Mouse (Mus musculus): ENCODE results near the gene Crtc1. TPM values are rescaled to one million over a fixed set of nuclear protein-coding genes. Genes with fewer than 3 reads are reported as not detected.

Gene Crtc1
- 113 and 155 TPM in 2 replicates for polyA plus RNA-seq (2021; fragmentation: Nextera tagmentation)
- long read RNA-seq, experiment 1, full-length matches to known transcripts: 2 of 58 reads
- long read RNA-seq, experiment 1, partial matches to known transcripts: 2 of 58 reads
- long read RNA-seq, experiment 1, other reads (novel, unspliced or antisense): 54 of 58 reads
- long read RNA-seq, experiment 2, full-length matches to known transcripts: 25 of 261 reads
- long read RNA-seq, experiment 2, partial matches to known transcripts: 13 of 261 reads
- long read RNA-seq, experiment 2, other reads (novel, unspliced or antisense): 223 of 261 reads

DNA sequence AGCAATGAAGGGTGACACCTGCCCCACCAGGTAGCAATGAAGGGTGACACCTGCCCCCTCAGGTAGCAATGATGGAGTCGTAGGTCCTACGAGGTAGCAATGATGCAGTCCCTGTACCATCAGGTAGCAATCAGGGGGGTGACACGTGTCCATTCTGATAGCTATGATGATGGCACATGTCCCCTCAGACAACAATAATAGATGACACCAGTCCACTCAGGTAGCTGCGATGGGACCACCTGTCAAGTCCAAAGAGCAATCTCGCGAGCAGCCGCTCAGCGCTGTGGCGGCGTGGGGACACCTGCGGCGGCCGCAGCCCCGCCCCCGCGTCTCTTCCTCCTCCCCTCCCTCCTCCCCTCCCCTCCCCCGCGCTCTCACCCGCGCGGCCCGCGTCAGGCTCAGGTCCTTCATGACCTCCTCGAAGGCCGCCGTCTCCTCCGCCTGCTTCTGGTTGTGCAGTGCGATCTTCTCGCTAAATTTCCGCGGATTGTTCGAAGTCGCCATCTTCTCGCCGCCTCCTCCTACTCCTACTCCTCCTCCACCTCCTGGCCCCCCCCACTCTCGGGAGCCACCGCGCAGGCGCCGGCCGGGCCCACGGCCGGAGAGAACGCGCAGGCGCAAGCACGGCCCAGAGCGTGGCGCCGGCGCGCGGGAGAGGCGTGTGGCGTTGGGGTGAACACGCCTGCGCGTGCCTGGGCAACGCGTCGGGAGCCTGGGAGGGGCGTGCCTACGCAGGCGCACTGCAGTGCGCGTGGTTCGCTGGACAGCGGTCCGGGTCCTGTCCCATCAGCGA, at the start of gene Crtc1:
TSS of gene Crtc1 (minus strand) at position 525 of the 793 bp plus-strand sequence.

GRCm38 (mm10) chr8:70486941-70487520, 47.7 kb upstream of the Crtc1 start, which contains the start of gene Tmem59l:
Tmem59l (minus strand) TSS chr8:70487358.

DNA sequence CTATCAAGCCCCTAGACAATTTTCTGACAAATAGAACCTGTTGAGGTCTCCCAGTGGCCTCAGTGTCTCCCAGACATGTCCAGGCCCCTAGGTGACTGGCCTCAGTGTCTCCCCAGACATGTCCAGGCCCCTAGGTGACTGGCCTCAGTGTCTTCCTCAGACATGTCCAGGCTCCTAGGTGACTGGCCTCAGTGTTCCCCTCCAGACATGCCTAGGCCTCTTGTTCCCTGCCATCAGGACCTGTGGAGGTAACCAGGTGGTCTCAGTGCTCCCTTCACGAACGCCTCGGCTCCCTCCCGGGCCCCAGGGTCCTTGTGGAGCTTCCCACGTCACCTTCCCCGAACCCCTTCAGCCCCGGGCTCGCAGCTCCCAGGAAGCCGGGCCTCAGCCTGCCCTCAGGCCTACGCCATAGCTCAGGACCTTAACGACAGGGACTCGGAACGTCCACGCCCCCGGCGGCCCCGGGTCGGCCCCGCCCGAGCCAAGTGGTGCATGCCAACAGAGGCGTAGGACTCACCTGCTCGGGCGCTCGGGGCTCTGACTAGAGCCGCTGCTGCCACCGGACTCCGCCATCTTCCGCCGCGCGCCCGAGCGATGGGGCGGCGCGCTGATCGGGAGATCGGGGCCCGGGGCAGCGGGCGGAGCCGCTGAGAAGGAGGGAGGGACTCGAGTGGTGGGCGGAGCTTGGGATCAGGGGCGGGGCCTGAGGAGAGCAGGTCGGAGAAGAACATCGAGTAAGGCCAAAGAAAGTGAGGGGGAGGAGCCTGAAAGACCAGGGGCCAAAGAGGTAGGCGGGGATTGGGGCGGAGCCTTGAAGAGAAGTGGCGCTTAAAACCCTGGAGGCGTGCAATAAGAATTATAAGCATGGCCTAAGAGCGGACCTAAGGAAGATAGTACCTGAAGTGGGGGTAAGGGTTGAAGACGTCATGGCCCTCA, 37.2 kb upstream of the Crtc1 start, which contains the start of gene Klhl26:
TSS of gene Klhl26 (minus strand) at position 636 of the 936 bp plus-strand sequence.

DNA sequence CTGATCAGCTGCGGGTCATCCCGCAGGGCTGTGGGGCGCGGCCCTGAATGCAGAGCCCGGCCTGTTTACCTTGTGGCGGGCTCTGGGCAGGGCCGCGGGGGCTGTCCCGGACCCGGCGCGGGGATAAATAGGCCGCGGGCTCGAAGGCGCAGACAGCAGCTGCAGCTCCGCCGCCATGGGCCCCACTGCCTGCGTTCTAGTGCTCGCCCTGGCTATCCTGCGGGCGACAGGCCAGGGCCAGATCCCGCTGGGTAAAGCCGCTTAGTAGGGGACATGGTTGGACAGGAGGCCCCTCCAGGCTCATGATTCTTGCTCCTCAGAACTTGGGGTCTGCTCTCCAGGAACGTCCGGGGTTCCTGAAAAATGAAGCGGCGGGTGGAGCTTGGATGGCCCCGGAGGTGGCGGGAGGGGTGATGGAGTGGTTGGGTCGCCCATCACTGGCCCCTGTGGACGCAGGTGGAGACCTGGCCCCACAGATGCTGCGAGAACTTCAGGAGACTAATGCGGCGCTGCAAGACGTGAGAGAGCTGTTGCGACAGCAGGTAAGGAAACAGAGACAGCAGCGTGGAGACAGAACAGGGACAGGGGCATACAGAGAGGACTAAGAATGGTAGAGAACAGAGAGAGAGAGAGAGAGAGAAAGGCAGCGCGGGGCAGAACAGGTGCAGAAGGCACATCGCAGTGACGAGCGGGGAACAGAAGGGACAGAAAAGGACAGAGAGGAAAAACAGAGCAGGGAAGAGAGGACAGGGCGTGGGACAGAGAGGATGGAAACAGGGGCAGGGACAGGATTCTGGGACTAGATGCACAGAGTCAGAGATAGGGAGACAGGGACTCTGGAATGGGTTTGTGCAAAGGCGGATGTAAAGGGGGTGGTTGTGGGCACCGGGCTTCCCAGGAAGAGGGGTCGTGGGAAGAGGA, 65.7 kb downstream of the Crtc1 start, which contains the start of gene Comp:
TSS of gene Comp (plus strand) at position 162 of the 921 bp plus-strand sequence.

GRCm38 (mm10) chr8:70353194-70353817, 86.1 kb downstream of the Crtc1 start, which contains the start of gene Upf1:
Upf1 (minus strand) TSS chr8:70353278.

Other genes with a start within 250 kb of the Crtc1 start
- 11.8 and 13.3 TPM in 2 replicates for gene Slc25a42, start 227.3 kb downstream of the Crtc1 start, polyA plus RNA-seq (2021; fragmentation: Nextera tagmentation)
- gene Sugp2, start 205.4 kb downstream of the Crtc1 start, polyA plus RNA-seq (2021; fragmentation: Nextera tagmentation): 28.9 and 29.7 TPM in 2 replicates
- 32.8 and 33.6 TPM in 2 replicates for gene Armc6, start 205.1 kb downstream of the Crtc1 start, polyA plus RNA-seq (2021; fragmentation: Nextera tagmentation)
- gene Homer3, start 156.8 kb downstream of the Crtc1 start, polyA plus RNA-seq (2021; fragmentation: Nextera tagmentation): 20.5 and 21.9 TPM in 2 replicates
- gene Ddx49, start 137.1 kb downstream of the Crtc1 start, polyA plus RNA-seq (2021; fragmentation: Nextera tagmentation): 20.1 and 21.0 TPM in 2 replicates
- 343 and 361 TPM in 2 replicates for gene Cope, start 137.1 kb downstream of the Crtc1 start, polyA plus RNA-seq (2021; fragmentation: Nextera tagmentation)
- gene Cers1, start 123.8 kb downstream of the Crtc1 start, polyA plus RNA-seq (2021; fragmentation: Nextera tagmentation): 110 and 121 TPM in 2 replicates
- gene Gdf1, start 109.8 kb downstream of the Crtc1 start, polyA plus RNA-seq (2021; fragmentation: Nextera tagmentation): 10.7 and 14.1 TPM in 2 replicates
- gene Upf1, start 86.3 kb downstream of the Crtc1 start, polyA plus RNA-seq (2021; fragmentation: Nextera tagmentation): 3.2 and 4.4 TPM in 2 replicates
- 0.44 TPM in 1 of 2 replicates, not detected in the other for gene Comp, start 66.0 kb downstream of the Crtc1 start, polyA plus RNA-seq (2021; fragmentation: Nextera tagmentation)
- gene Klhl26, start 37.4 kb upstream of the Crtc1 start, polyA plus RNA-seq (2021; fragmentation: Nextera tagmentation): 38.9 and 40.2 TPM in 2 replicates
- gene Tmem59l, start 47.8 kb upstream of the Crtc1 start, polyA plus RNA-seq (2021; fragmentation: Nextera tagmentation): 591 and 736 TPM in 2 replicates
- 9.9 and 12.1 TPM in 2 replicates for gene Crlf1, start 53.6 kb upstream of the Crtc1 start, polyA plus RNA-seq (2021; fragmentation: Nextera tagmentation)
- gene Rex1bd, start 67.2 kb upstream of the Crtc1 start, polyA plus RNA-seq (2021; fragmentation: Nextera tagmentation): 265 and 282 TPM in 2 replicates
- gene Uba52, start 71.2 kb upstream of the Crtc1 start, polyA plus RNA-seq (2021; fragmentation: Nextera tagmentation): 5,013 and 5,525 TPM in 2 replicates
- 325 and 337 TPM in 2 replicates for gene Fkbp8, start 88.1 kb upstream of the Crtc1 start, polyA plus RNA-seq (2021; fragmentation: Nextera tagmentation)
- gene Kxd1, start 88.4 kb upstream of the Crtc1 start, polyA plus RNA-seq (2021; fragmentation: Nextera tagmentation): 62.6 and 69.8 TPM in 2 replicates
- gene Ell, start 99.9 kb upstream of the Crtc1 start, polyA plus RNA-seq (2021; fragmentation: Nextera tagmentation): 5.2 and 5.7 TPM in 2 replicates
- 35.8 and 42.8 TPM in 2 replicates for gene Isyna1, start 154.8 kb upstream of the Crtc1 start, polyA plus RNA-seq (2021; fragmentation: Nextera tagmentation)
- gene Ssbp4, start 169.3 kb upstream of the Crtc1 start, polyA plus RNA-seq (2021; fragmentation: Nextera tagmentation): 134 and 161 TPM in 2 replicates
- 0.85 and 1.1 TPM in 2 replicates for gene Lrrc25, start 176.6 kb upstream of the Crtc1 start, polyA plus RNA-seq (2021; fragmentation: Nextera tagmentation)
- 0.84 TPM in 1 of 2 replicates, not detected in the other for gene Gdf15, start 192.9 kb upstream of the Crtc1 start, polyA plus RNA-seq (2021; fragmentation: Nextera tagmentation)
- gene Pgpep1, start 220.8 kb upstream of the Crtc1 start, polyA plus RNA-seq (2021; fragmentation: Nextera tagmentation): 16.0 and 19.4 TPM in 2 replicates
- 247 and 266 TPM in 2 replicates for gene Lsm4, start 233.7 kb upstream of the Crtc1 start, polyA plus RNA-seq (2021; fragmentation: Nextera tagmentation)

All from layer of hippocampus, adult 6 months (tissue).